Mouse (Mus musculus): ENCODE data around the gene Crebrf. TPM values are rescaled to one million over a fixed set of nuclear protein-coding genes. Genes with fewer than 3 reads are reported as not detected.

Gene Crebrf
- total and polyA plus RNA-seq, 3 experiments = 5.8 to 8.1 (median 6.8) TPM

DNA sequence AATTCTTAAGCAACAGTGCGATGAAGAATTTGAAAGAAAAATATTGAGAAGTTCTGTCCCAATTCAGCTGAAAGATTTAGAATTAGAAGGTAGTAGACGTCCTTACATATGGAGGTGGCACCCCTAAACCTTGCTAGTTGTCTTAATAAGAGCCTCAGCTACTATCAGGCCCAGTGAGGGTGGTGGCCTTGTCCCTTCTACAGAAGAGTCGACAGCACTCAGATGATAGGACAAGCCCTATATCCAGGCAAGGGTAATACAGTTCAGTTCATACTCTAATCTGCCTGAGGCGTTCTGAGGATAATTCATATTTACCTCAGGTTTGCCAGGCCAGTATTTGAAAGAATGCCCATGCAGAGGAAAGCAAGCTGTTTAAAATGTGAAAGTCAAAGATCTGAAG, 62.6 kb downstream of the Crebrf start:
- H3K79me2 ChIP-seq (replicated peaks; ENCODE audit: control insufficient read depth, extremely low read depth, insufficient read depth, poor library complexity, severe bottlenecking) = peaks cover 7% of the 10 kb centered on the region; the same call in 1 of the 2 replicates
- H3K36me3 ChIP-seq (replicated peaks in 1 of 2; ENCODE audit: control insufficient read depth in 1 of 2, insufficient read depth in 1 of 2, low read length in 1 of 2) = peaks cover 9 to 19% of the 10 kb centered on the region in 2 experiments
- TF ChIP-seq PAX5 (IDR thresholded peaks at IDR 0.05; ENCODE audit: low read length) (no peak), NRF1 (IDR thresholded peaks at IDR 0.05; ENCODE audit: low read depth, low read length) (no peak), UBTF (IDR thresholded peaks at IDR 0.05; ENCODE audit: low read depth, low read length) (no peak), KAT2A (IDR thresholded peaks at IDR 0.05; ENCODE audit: insufficient replicate concordance, low read length) (no peak), ZC3H11A (IDR thresholded peaks at IDR 0.05; ENCODE audit: low read depth, low read length) (no peak), CHD2 (IDR thresholded peaks at IDR 0.05; ENCODE audit: low read length) (no peak), E2F4 (IDR thresholded peaks at IDR 0.05; ENCODE audit: insufficient replicate concordance, low read depth, low read length) (no peak), HCFC1 (IDR thresholded peaks at IDR 0.05; ENCODE audit: low read depth, low read length) (no peak), POLR2A (IDR thresholded peaks at IDR 0.05; ENCODE audit: low read depth, low read length) (no peak), MAX (IDR thresholded peaks at IDR 0.05; ENCODE audit: low read length) (no peak), SMC3 (IDR thresholded peaks at IDR 0.05; ENCODE audit: low read depth, low read length) (no peak), USF2 (conservative IDR thresholded peaks at IDR 0.05; ENCODE audit: low read depth, low read length) (no peak), JUN (IDR thresholded peaks at IDR 0.05; ENCODE audit: insufficient read depth, low read depth, low read length) (no peak), ELF1 (IDR thresholded peaks at IDR 0.05; ENCODE audit: low read depth, low read length) (no peak), ZMIZ1 (IDR thresholded peaks at IDR 0.05; ENCODE audit: low read depth, low read length) (no peak), MYC (IDR thresholded peaks at IDR 0.05; ENCODE audit: low read depth, low read length) (no peak), ZKSCAN1 (IDR thresholded peaks at IDR 0.05; ENCODE audit: borderline replicate concordance, low read depth, low read length) (no peak), USF1 (IDR thresholded peaks at IDR 0.05; ENCODE audit: low read depth, low read length) (no peak), ZNF384 (IDR thresholded peaks at IDR 0.05; ENCODE audit: low read depth, low read length) (no peak), MAFK (IDR thresholded peaks at IDR 0.05; ENCODE audit: insufficient replicate concordance, low read length) (no peak)
- no peak overlapping the region for H3K27ac ChIP-seq (ENCODE audit: insufficient read depth, low read depth)
- no peak overlapping the region for H3K9ac ChIP-seq (ENCODE audit: insufficient read depth, low read depth)
- H3K4me3 ChIP-seq (replicated peaks in 1 of 3; ENCODE audit: low read depth in 2 of 3, low read length in 2 of 3, poor library complexity in 1 of 3) = no peak overlapping the region
- dilution Hi-C loops (cut with MboI; ENCODE audit: extremely low pct_ligation_motif_present, extremely low pct_unique_long_range_greater_than_20kb, low sequenced_read_pairs) = no loop called here
- in situ Hi-C loops (cut with MboI; ENCODE audit: low pct_ligation_motif_present, low pct_unique_long_range_greater_than_20kb, low sequenced_read_pairs) = no loop called here
- H3K27me3 ChIP-seq (replicated peaks) = no peaks in the 10 kb centered on the region
- H3K9me3 ChIP-seq (replicated peaks; ENCODE audit: low read length) = no peaks in the 10 kb centered on the region
- no peak for DNase-seq (ENCODE audit: extremely low read depth)
- H3K4me1 ChIP-seq (ENCODE audit: control insufficient read depth in 1 of 2, insufficient read depth in 2 of 2) = peaks cover 10 to 34% of the 10 kb centered on the region in 2 experiments
- no peak overlapping the region for H3K4me2 ChIP-seq (ENCODE audit: insufficient read depth, low read depth, poor library complexity, severe bottlenecking)

DNA sequence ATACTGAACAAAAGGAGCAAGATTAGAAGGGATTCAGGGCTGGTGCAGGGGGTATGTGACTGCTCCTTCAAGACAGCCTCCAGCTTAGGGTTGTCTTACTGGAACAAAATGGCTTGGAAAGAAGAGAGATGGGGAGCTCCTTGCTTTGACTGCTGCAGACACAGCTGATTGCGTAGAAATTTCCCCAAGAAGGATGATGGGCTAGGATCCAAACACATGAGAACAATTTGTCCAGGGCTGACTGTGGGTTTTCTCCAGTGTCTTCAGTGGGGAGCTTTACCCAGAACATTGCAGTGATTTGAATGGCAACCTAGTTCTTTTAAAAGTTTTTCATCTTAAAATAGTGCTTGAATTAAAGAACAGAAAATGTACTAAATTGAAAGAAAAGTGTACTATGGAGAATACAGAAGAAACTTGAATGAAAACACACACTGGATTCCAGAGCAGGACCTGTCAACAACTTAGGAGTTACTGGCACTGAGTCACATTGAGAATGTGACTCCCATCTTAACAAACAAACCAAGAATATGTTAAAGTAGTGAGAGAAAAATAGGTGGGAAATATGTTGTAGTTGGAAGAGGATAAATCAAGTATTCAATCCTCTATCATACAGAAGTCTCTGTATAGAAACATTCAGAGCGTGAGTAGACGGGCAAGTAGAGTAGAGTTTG, 63.1 kb downstream of the Crebrf start:
- in situ Hi-C loops (cut with MboI; ENCODE audit: low pct_ligation_motif_present, low pct_unique_long_range_greater_than_20kb, low sequenced_read_pairs) = no loop called here
- Histone ChIP-seq H3K4me3 (replicated peaks in 1 of 3; ENCODE audit: low read depth in 2 of 3, low read length in 2 of 3, poor library complexity in 1 of 3) (no peak overlapping the region), H3K9ac (ENCODE audit: insufficient read depth, low read depth) (no peak overlapping the region), H3K4me1 (ENCODE audit: control insufficient read depth in 1 of 2, insufficient read depth in 2 of 2) (peaks cover 15 to 39% of the 10 kb centered on the region in 2 experiments), H3K36me3 (replicated peaks in 1 of 2; ENCODE audit: control insufficient read depth in 1 of 2, insufficient read depth in 1 of 2, low read length in 1 of 2) (peaks cover 13 to 24% of the 10 kb centered on the region in 2 experiments), H3K79me2 (replicated peaks; ENCODE audit: control insufficient read depth, extremely low read depth, insufficient read depth, poor library complexity, severe bottlenecking) (peaks cover 9% of the 10 kb centered on the region; the same call in 1 of the 2 replicates), H3K27me3 (replicated peaks) (no peaks in the 10 kb centered on the region), H3K9me3 (replicated peaks; ENCODE audit: low read length) (no peaks in the 10 kb centered on the region), H3K4me2 (ENCODE audit: insufficient read depth, low read depth, poor library complexity, severe bottlenecking) (no peak overlapping the region), H3K27ac (ENCODE audit: insufficient read depth, low read depth) (no peak overlapping the region)
- no peak for DNase-seq (ENCODE audit: extremely low read depth)
- dilution Hi-C loops (cut with MboI; ENCODE audit: extremely low pct_ligation_motif_present, extremely low pct_unique_long_range_greater_than_20kb, low sequenced_read_pairs) = no loop called here
- TF ChIP-seq GABPA (IDR thresholded peaks at IDR 0.05; ENCODE audit: insufficient replicate concordance, low read depth, low read length) (no peak), CHD1 (IDR thresholded peaks at IDR 0.05; ENCODE audit: low read depth, low read length) (no peak), MAFK (IDR thresholded peaks at IDR 0.05; ENCODE audit: insufficient replicate concordance, low read length) (no peak), USF2 (conservative IDR thresholded peaks at IDR 0.05; ENCODE audit: low read depth, low read length) (no peak), UBTF (IDR thresholded peaks at IDR 0.05; ENCODE audit: low read depth, low read length) (no peak), USF1 (IDR thresholded peaks at IDR 0.05; ENCODE audit: low read depth, low read length) (no peak), KAT2A (IDR thresholded peaks at IDR 0.05; ENCODE audit: insufficient replicate concordance, low read length) (no peak), ZNF384 (IDR thresholded peaks at IDR 0.05; ENCODE audit: low read depth, low read length) (no peak), E2F4 (IDR thresholded peaks at IDR 0.05; ENCODE audit: insufficient replicate concordance, low read depth, low read length) (no peak), POLR2AphosphoS2 (IDR thresholded peaks at IDR 0.05; ENCODE audit: low read depth, low read length) (no peak), HCFC1 (IDR thresholded peaks at IDR 0.05; ENCODE audit: low read depth, low read length) (no peak), NRF1 (IDR thresholded peaks at IDR 0.05; ENCODE audit: low read depth, low read length) (no peak), JUND (conservative IDR thresholded peaks at IDR 0.05; ENCODE audit: low read depth, low read length) (no peak)

All from CH12.LX (cell line).